Mouse (Mus musculus) left cerebral cortex, postnatal 36 days (tissue): ENCODE measurements around the gene Smarcal1. TPM values are rescaled to one million over a fixed set of nuclear protein-coding genes. Genes with fewer than 3 reads are reported as not detected.

ENCODE experiments used
- DNase-seq, 2 experiments: peaks; one replicate each; pipeline ENCODE4 v3.0.0; 2021 to 2022; ENCODE audit warnings: low spot score in 2 of 2, mixed read lengths in 1 of 2
- intact Hi-C: fragments of 180-260 bp; cut with DNase I; formaldehyde crosslinking; loops from one replicate; pipeline ENCODE4 v1.15.1; 2025
- total RNA-seq, 2 experiments: library from RNA; stranded (reverse); gene quantifications; 2 replicates each; pipeline ENCODE4 v1.2.3; 2021

The Smarcal1 gene
- total RNA-seq, 2 experiments from 2014 or later = 62.2 to 64.9 TPM

DNA sequence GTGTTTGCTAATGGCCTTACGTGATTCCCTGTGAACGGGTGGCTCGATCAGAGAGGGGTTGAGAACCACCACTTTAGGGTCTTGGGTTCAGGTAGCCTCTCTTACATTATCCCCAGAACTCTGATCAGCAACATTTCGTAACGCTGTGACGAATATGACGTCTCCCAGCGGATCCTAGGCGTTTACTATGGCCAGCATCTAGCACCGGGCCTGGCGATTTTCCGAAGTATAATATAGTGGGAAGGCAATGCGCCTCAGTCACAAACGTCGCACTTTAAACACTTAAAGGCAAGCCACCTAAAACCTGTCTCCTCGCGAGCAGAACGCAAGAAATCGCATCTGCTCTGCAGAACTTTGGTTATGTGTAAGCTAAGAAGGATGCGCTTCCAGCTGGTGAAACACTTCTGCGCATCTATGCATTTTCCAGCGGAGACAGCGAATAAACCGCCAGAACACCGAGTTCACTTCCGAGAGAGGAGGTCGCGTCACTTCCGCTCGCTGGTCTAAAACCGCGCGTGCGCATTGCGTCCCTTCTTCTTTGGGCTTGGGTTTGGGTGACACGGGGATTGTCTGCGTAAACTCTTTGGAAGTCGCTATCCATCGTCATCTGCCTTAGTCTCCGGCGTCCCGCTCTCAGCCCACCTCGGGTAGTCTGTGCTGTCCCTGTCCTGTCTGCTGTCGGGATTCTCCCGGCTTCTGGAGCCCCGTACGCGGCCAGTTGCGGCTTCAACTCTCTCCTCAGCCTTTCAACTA, 57.8 kb downstream of the Smarcal1 start:
- DNase-seq = peak; percentile 47 to 68
- intact Hi-C loops = no loop called here

DNA sequence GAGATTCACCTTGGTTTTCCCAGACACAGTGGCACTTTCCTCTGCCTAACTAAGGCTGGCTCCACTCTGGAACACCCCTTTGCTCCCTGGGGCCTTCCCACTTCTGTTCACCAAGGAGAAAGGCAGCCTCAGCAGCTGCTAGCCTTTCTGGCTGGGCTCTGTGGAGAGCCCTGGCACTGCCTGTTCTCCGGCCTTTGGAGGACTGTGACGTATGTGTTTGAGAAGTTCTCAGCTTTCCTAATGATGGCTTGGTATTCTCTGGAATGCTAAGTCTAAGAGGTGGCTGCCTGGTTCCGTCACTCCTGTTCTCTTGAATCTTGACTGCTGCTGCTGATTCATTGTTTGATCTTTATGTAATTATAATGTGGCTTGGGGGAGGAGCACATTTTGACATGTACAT, 90.0 kb downstream of the Smarcal1 start:
- DNase-seq = no peak
- intact Hi-C loops = no loop called here

Other genes starting within 250 kb of the Smarcal1 start
- 10 to 100 TPM; 17.5 to 20.4 TPM for gene March4, start 46.3 kb upstream of the Smarcal1 start, total RNA-seq
- gene Ankar, start 117.3 kb downstream of the Smarcal1 start, total RNA-seq = not detected
- 100 to 1,000 TPM; 500 to 588 TPM for gene Rpl37a, start 128.0 kb downstream of the Smarcal1 start, total RNA-seq
- gene Igfbp2, start 241.3 kb downstream of the Smarcal1 start, total RNA-seq = 10 to 100 TPM; 75.9 to 80.0 TPM